Mouse (Mus musculus) hindbrain, embryonic 16.5 days (tissue): ENCODE results near the gene Apold1. TPM values are rescaled to one million over a fixed set of nuclear protein-coding genes. Genes with fewer than 3 reads are reported as not detected.

Experiments used
- ATAC-seq: fragments of 200-750 bp; cut with Nextera tagmentation; 2 replicates; pipeline ENCODE4 v1.8.0; 2017; ENCODE audit warnings: moderate TSS enrichment, moderate library complexity
- H3K27ac ChIP-seq: fragments of 300-500 bp; sonication (generic); 2 replicates; pipeline ENCODE4 v1.5.1; 2014; ENCODE audit warnings: low read depth, mild to moderate bottlenecking, control low read depth, low read length, moderate library complexity
- H3K27me3 ChIP-seq: fragments of 300-500 bp; sonication (generic); replicated peaks from 2 replicates; pipeline ENCODE4 v1.6.1; 2014; ENCODE audit warnings: low read length; ENCODE audit not compliant: control insufficient read depth, insufficient read depth
- H3K36me3 ChIP-seq: fragments of 300-500 bp; sonication (generic); 2 replicates; pipeline ENCODE4 v1.6.1; 2014; ENCODE audit warnings: mild to moderate bottlenecking, low read length, moderate library complexity, mixed read lengths; ENCODE audit not compliant: control insufficient read depth, insufficient read depth
- H3K4me1 ChIP-seq: fragments of 300-500 bp; sonication (generic); 2 replicates; pipeline ENCODE4 v1.6.1; 2014; ENCODE audit warnings: low read depth, low read length; ENCODE audit not compliant: control insufficient read depth, insufficient read depth
- H3K4me2 ChIP-seq: fragments of 300-500 bp; sonication (generic); 2 replicates; pipeline ENCODE4 v1.6.1; 2014; ENCODE audit warnings: mild to moderate bottlenecking, low read length, control low read depth, moderate library complexity
- H3K4me3 ChIP-seq: fragments of 300-500 bp; sonication (generic); 2 replicates; pipeline ENCODE4 v1.5.1; 2014; ENCODE audit warnings: mild to moderate bottlenecking, low read length, control low read depth, moderate library complexity
- H3K9ac ChIP-seq: fragments of 300-500 bp; sonication (generic); 2 replicates; pipeline ENCODE4 v1.6.1; 2014; ENCODE audit warnings: low read depth, mild to moderate bottlenecking, control low read depth, low read length, moderate library complexity
- H3K9me3 ChIP-seq: fragments of 300-500 bp; sonication (generic); 2 replicates; pipeline ENCODE4 v1.6.1; 2014; ENCODE audit warnings: mild to moderate bottlenecking, low read length, moderate library complexity; ENCODE audit not compliant: control insufficient read depth
- WGBS: fragments of 180-500 bp; shearing (Covaris S2); extraction: QIAGEN DNeasy Blood & Tissue Kit; methylation state at CpG from one replicate; pipeline ENCODE4 v1.1.7; 2014; 5-methylcytosine and 5-hydroxymethylcytosine counted together
- polyA plus RNA-seq: library from polyadenylated mRNA; unstranded; fragments of >200 nt; fragmentation: Nextera tagmentation; extraction: Ambion mirVana; gene quantifications from 2 replicates; pipeline ENCODE4 v1.2.1, GENCODE M21; 2015

Apold1 gene
- polyA plus RNA-seq, 1 experiment from 2014 or later: 5.7 TPM

- H3K36me3 ChIP-seq: no peaks in the 10 kb centered on the region
- peak; percentile 27; the same call in 1 of the 2 replicates for ATAC-seq
- 49% methylated on average over 13 of the region's 13 CpGs for WGBS
- no peaks in the 10 kb centered on the region for H3K9me3 ChIP-seq
- no peak overlapping the region for H3K27ac ChIP-seq
- no peak overlapping the region for H3K4me2 ChIP-seq
- no peaks in the 10 kb centered on the region for H3K4me1 ChIP-seq
- no peaks in the 10 kb centered on the region for H3K27me3 ChIP-seq
- no peak overlapping the region for H3K4me3 ChIP-seq
- H3K9ac ChIP-seq: no peak overlapping the region
Observed at GRCm38 (mm10) chr6:134947311-134948087, 34.0 kb upstream of the Apold1 start.

DNA sequence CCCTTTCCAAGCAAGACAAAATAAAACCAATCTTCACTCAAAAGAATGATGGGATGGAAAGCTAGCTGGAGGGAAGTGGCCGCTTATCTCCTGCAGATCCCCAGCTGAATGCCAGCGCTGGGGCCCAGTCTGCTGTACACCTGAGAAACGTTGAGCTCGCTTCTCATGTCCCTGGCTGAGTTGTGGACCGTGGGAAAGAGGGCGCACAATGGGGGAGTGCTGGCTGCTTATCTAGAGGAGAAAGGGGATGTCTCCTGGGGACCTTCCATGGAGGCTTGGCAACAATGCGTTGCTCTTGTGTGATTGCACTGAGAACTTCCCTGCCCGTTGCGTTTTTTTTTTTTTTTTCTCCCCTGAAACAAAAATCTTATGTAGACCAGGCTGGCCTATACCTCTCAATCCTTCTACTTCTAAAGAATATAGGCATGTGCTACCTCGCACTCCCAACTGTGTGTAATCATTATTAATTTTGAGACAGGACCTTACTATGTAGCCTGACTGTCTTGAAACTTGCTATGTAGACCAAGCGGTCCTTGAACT is 32.9 kb upstream of the Apold1 start:
- Histone ChIP-seq H3K4me2 (no peak overlapping the region), H3K27ac (no peak overlapping the region), H3K4me1 (no peaks in the 10 kb centered on the region), H3K9ac (no peak overlapping the region), H3K36me3 (no peaks in the 10 kb centered on the region), H3K9me3 (no peaks in the 10 kb centered on the region), H3K27me3 (no peaks in the 10 kb centered on the region), H3K4me3 (no peak overlapping the region)
- 70% methylated on average over 11 of the region's 11 CpGs for WGBS
- ATAC-seq: no peak

- H3K36me3 ChIP-seq: no peaks in the 10 kb centered on the region
- 97% methylated on average over 3 of the region's 3 CpGs for WGBS
- H3K27me3 ChIP-seq: no peaks in the 10 kb centered on the region
- H3K4me1 ChIP-seq: no peaks in the 10 kb centered on the region
- no peak overlapping the region for H3K9ac ChIP-seq
- no peak overlapping the region for H3K4me3 ChIP-seq
- H3K27ac ChIP-seq: no peak overlapping the region
- no peak for ATAC-seq
- no peak overlapping the region for H3K4me2 ChIP-seq
- no peaks in the 10 kb centered on the region for H3K9me3 ChIP-seq
Observed at GRCm38 (mm10) chr6:134949241-134949640, 32.3 kb upstream of the Apold1 start.

DNA sequence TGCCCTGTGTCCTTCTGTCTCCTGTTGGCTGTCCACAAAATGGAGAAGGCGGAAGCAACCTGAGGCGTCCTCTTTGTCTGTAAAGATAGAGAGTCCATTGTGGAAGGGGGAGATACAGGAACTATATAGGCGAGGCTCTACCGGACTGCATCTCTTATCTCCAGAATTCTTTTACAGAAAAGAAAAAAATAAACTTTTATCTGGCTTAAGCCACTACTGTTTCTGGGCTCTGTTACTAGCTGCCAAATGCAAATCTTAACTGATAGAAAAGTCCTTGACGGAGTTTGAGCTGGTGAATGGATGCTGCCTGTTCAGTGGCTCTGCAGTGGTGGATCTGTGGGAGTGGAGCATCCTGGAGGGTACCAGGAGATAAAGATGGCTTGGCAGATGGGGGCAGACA is 30.2 kb upstream of the Apold1 start:
- Histone ChIP-seq H3K4me2 (no peak overlapping the region), H3K27me3 (no peaks in the 10 kb centered on the region), H3K27ac (no peak overlapping the region), H3K9me3 (no peaks in the 10 kb centered on the region), H3K9ac (no peak overlapping the region), H3K36me3 (no peaks in the 10 kb centered on the region), H3K4me1 (no peaks in the 10 kb centered on the region), H3K4me3 (no peak overlapping the region)
- 91% methylated on average over 5 of the region's 5 CpGs for WGBS
- ATAC-seq: no peak

GRCm38 (mm10) chr6:134953976-134954375 is 27.5 kb upstream of the Apold1 start:
- no peaks in the 10 kb centered on the region for H3K4me1 ChIP-seq
- H3K27ac ChIP-seq: no peak overlapping the region
- no peak overlapping the region for H3K9ac ChIP-seq
- no peaks in the 10 kb centered on the region for H3K9me3 ChIP-seq
- WGBS: 40% methylated on average over 11 of the region's 11 CpGs
- H3K36me3 ChIP-seq: no peaks in the 10 kb centered on the region
- ATAC-seq: 0 out of 2 replicates have a peak, but pooled peaks have one; percentile 48
- H3K4me3 ChIP-seq: no peak overlapping the region
- no peak overlapping the region for H3K4me2 ChIP-seq
- no peaks in the 10 kb centered on the region for H3K27me3 ChIP-seq

GRCm38 (mm10) chr6:134956388-134956787 is 25.1 kb upstream of the Apold1 start:
- Histone ChIP-seq H3K36me3 (no peaks in the 10 kb centered on the region), H3K9ac (no peak overlapping the region), H3K27ac (no peak overlapping the region), H3K4me2 (no peak overlapping the region), H3K4me3 (no peak overlapping the region), H3K27me3 (no peaks in the 10 kb centered on the region), H3K9me3 (no peaks in the 10 kb centered on the region), H3K4me1 (no peaks in the 10 kb centered on the region; the same call in 1 of the 2 replicates)
- no peak for ATAC-seq
- 92% methylated on average over 4 of the region's 4 CpGs for WGBS

- no peak overlapping the region for H3K4me2 ChIP-seq
- H3K36me3 ChIP-seq: no peaks in the 10 kb centered on the region
- H3K27ac ChIP-seq: no peak overlapping the region
- H3K9ac ChIP-seq: no peak overlapping the region
- H3K9me3 ChIP-seq: no peaks in the 10 kb centered on the region
- no peaks in the 10 kb centered on the region for H3K27me3 ChIP-seq
- WGBS: 52% methylated on average over 5 of the region's 5 CpGs
- no peaks in the 10 kb centered on the region; the same call in 1 of the 2 replicates for H3K4me1 ChIP-seq
- no peak for ATAC-seq
- H3K4me3 ChIP-seq: no peak overlapping the region
Observed at GRCm38 (mm10) chr6:134961286-134961685, 20.2 kb upstream of the Apold1 start.

DNA sequence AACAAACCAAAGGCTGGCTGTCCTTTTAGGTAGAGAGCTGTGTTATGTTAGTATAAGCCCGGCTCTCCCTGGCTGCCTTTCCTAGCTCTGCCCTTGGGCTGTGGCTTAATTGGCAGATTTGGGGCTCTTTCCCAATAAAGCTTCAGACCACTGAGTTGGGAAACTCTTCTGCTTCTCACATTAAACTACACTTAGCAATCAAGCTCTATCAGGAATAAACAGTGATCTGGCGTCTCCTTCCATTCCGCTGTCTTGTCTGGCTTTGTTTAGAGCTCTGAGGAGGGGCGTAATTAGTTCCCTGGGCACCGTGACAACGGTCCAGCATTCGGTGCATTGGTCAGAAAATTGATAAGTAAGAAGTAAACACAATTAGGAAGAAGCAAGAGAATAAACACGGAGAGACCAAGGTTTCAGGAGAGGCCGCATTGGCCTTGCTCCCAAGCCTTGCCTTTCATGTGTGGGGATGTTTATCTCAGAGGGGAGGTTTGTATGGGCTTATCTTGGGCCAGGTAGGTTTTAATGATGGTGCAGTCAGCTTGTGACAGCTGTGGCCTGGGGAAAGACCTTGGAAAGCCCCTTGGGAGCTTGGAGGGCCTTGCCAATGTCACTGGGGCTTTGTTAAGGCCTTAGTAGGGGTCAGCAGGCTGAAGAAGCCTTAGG is 19.5 kb upstream of the Apold1 start:
- H3K27ac ChIP-seq: no peak overlapping the region
- H3K4me3 ChIP-seq: no peak overlapping the region
- H3K27me3 ChIP-seq: no peaks in the 10 kb centered on the region
- H3K36me3 ChIP-seq: no peaks in the 10 kb centered on the region
- H3K4me2 ChIP-seq: no peak overlapping the region
- 35% methylated on average over 9 of the region's 9 CpGs for whole genome bisulfite sequencing
- H3K9ac ChIP-seq: no peak overlapping the region
- ATAC-seq: no peak
- H3K4me1 ChIP-seq: no peaks in the 10 kb centered on the region; the same call in 1 of the 2 replicates
- H3K9me3 ChIP-seq: no peaks in the 10 kb centered on the region

DNA sequence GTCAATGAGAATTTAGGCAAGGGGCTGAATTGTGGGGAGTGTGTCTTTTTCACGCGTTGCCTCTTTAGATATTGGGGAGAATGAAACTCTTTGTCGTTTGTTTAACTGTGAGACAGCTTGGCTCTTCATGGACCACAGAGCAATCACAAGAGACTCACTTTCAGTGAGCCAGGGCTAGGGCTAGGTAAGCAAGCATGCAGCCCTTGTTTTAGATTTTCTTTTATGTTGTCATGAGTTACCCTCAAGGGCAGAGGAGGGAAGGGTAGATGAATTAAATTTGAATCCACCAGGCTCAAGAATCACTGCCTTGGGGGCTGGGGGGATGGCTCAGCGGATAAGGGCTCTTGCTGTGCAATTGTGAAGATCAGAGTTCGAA is 19.0 kb upstream of the Apold1 start:
- no peaks in the 10 kb centered on the region; the same call in 1 of the 2 replicates for H3K4me1 ChIP-seq
- ATAC-seq: 0 out of 2 replicates have a peak, but pooled peaks have one; percentile 42
- WGBS: 37% methylated on average over 5 of the region's 5 CpGs
- H3K4me3 ChIP-seq: no peak overlapping the region
- H3K27me3 ChIP-seq: no peaks in the 10 kb centered on the region
- no peak overlapping the region for H3K27ac ChIP-seq
- H3K9me3 ChIP-seq: no peaks in the 10 kb centered on the region
- no peak overlapping the region for H3K4me2 ChIP-seq
- no peak overlapping the region for H3K9ac ChIP-seq
- H3K36me3 ChIP-seq: no peaks in the 10 kb centered on the region
